Mouse (Mus musculus): Measurements from ENCODE around the gene Cuedc1. TPM values are rescaled to one million over a fixed set of nuclear protein-coding genes. Genes with fewer than 3 reads are reported as not detected.

The Cuedc1 gene
- polyA plus RNA-seq, 1 experiment from 2014 or later = 16.8 TPM

GRCm38 (mm10) chr11:88221929-88222475 is 124.1 kb downstream of the Cuedc1 start:
- Histone ChIP-seq H3K4me2 (no peak overlapping the region), H3K4me1 (ENCODE audit: insufficient read depth) (no peaks in the 10 kb centered on the region), H3K9me3 (ENCODE audit: low read depth, low read length) (no peaks in the 10 kb centered on the region), H3K36me3 (ENCODE audit: insufficient read depth) (no peaks in the 10 kb centered on the region), H3K4me3 (ENCODE audit: low read depth, low read length) (no peak overlapping the region), H3K9ac (no peak overlapping the region), H3K27me3 (ENCODE audit: insufficient read depth, low read length) (no peaks in the 10 kb centered on the region), H3K27ac (ENCODE audit: low read depth) (no peak overlapping the region)
- TF ChIP-seq CTCF (IDR thresholded peaks at IDR 0.05; ENCODE audit: low read depth) = no peak
- DNase-seq (no peak), ATAC-seq (ENCODE audit: insufficient read depth) (no peak)
- WGBS = 73% methylated on average over 15 of the region's 15 CpGs

- Histone ChIP-seq H3K4me3 (ENCODE audit: low read depth, low read length) (no peak overlapping the region), H3K4me2 (no peak overlapping the region), H3K36me3 (ENCODE audit: insufficient read depth) (no peaks in the 10 kb centered on the region), H3K27me3 (ENCODE audit: insufficient read depth, low read length) (no peaks in the 10 kb centered on the region), H3K4me1 (ENCODE audit: insufficient read depth) (no peaks in the 10 kb centered on the region), H3K27ac (ENCODE audit: low read depth) (no peak overlapping the region), H3K9ac (no peak overlapping the region), H3K9me3 (ENCODE audit: low read depth, low read length) (no peaks in the 10 kb centered on the region)
- no peak for DNase-seq
- no peak for TF ChIP-seq CTCF (IDR thresholded peaks at IDR 0.05; ENCODE audit: low read depth)
- 83% methylated on average over 17 of the region's 17 CpGs for WGBS
- no peak for ATAC-seq (ENCODE audit: insufficient read depth)
Observed at GRCm38 (mm10) chr11:88227001-88227957, 129.4 kb downstream of the Cuedc1 start.

- ATAC-seq (ENCODE audit: insufficient read depth) = no peak
- TF ChIP-seq CTCF (IDR thresholded peaks at IDR 0.05; ENCODE audit: low read depth) = no peak
- 65% methylated on average over 4 of the region's 4 CpGs for WGBS
Observed at GRCm38 (mm10) chr11:88231213-88231790, 133.4 kb downstream of the Cuedc1 start.

GRCm38 (mm10) chr11:88233528-88234427 is 135.9 kb downstream of the Cuedc1 start:
- no peak for TF ChIP-seq CTCF (IDR thresholded peaks at IDR 0.05; ENCODE audit: low read depth)
- peak overlapping the region; percentile 14; the same call in 1 of the 2 replicates for H3K27ac ChIP-seq (ENCODE audit: low read depth)
- no peaks in the 10 kb centered on the region for H3K9me3 ChIP-seq (ENCODE audit: low read depth, low read length)
- H3K4me3 ChIP-seq (ENCODE audit: low read depth, low read length) = no peak overlapping the region
- H3K4me1 ChIP-seq (ENCODE audit: insufficient read depth) = peaks cover 15% of the 10 kb centered on the region
- no peaks in the 10 kb centered on the region for H3K36me3 ChIP-seq (ENCODE audit: insufficient read depth)
- no peak overlapping the region; the same call in 1 of the 2 replicates for H3K9ac ChIP-seq
- H3K27me3 ChIP-seq (ENCODE audit: insufficient read depth, low read length) = no peaks in the 10 kb centered on the region
- ATAC-seq (ENCODE audit: insufficient read depth) = peak; percentile 33; the same call in 1 of the 2 replicates
- H3K4me2 ChIP-seq = no peak overlapping the region
- 44% methylated on average over 17 of the region's 17 CpGs for WGBS
- DNase-seq = peak; percentile 62

More at GRCm38 (mm10) chr11:88231213-88231790, 133.4 kb downstream of the Cuedc1 start:
- Histone ChIP-seq H3K4me3 (ENCODE audit: low read depth, low read length) (no peak overlapping the region), H3K4me2 (no peak overlapping the region), H3K9me3 (ENCODE audit: low read depth, low read length) (no peaks in the 10 kb centered on the region), H3K27me3 (ENCODE audit: insufficient read depth, low read length) (no peaks in the 10 kb centered on the region), H3K9ac (no peak overlapping the region), H3K4me1 (ENCODE audit: insufficient read depth) (peaks cover 15% of the 10 kb centered on the region), H3K27ac (ENCODE audit: low read depth) (no peak overlapping the region), H3K36me3 (ENCODE audit: insufficient read depth) (no peaks in the 10 kb centered on the region)
- DNase-seq = no peak

GRCm38 (mm10) chr11:88234789-88235188 is 136.9 kb downstream of the Cuedc1 start:
- TF ChIP-seq CTCF (IDR thresholded peaks at IDR 0.05; ENCODE audit: low read depth) = no peak
- WGBS = 35% methylated on average over 4 of the region's 4 CpGs
- Histone ChIP-seq H3K27ac (ENCODE audit: low read depth) (peak overlapping the region; percentile 6; the same call in 1 of the 2 replicates), H3K36me3 (ENCODE audit: insufficient read depth) (no peaks in the 10 kb centered on the region), H3K4me3 (ENCODE audit: low read depth, low read length) (no peak overlapping the region), H3K9ac (no peak overlapping the region), H3K27me3 (ENCODE audit: insufficient read depth, low read length) (no peaks in the 10 kb centered on the region), H3K4me2 (no peak overlapping the region), H3K9me3 (ENCODE audit: low read depth, low read length) (no peaks in the 10 kb centered on the region), H3K4me1 (ENCODE audit: insufficient read depth) (peaks cover 15% of the 10 kb centered on the region)
- DNase-seq (no peak), ATAC-seq (ENCODE audit: insufficient read depth) (no peak)

Measured in lung, embryonic 14.5 days (tissue).